Mouse (Mus musculus): ENCODE results near the gene Sox13. TPM values are rescaled to one million over a fixed set of nuclear protein-coding genes. Genes with fewer than 3 reads are reported as not detected.
"Not testable (repeated sequence)": the region's sequence is repeated elsewhere in the genome, so short reads cannot be mapped to it uniquely, and the experiment has no call there.

Gene Sox13
- polyA plus RNA-seq, 1 experiment from 2014 or later: 13.7 TPM

DNA sequence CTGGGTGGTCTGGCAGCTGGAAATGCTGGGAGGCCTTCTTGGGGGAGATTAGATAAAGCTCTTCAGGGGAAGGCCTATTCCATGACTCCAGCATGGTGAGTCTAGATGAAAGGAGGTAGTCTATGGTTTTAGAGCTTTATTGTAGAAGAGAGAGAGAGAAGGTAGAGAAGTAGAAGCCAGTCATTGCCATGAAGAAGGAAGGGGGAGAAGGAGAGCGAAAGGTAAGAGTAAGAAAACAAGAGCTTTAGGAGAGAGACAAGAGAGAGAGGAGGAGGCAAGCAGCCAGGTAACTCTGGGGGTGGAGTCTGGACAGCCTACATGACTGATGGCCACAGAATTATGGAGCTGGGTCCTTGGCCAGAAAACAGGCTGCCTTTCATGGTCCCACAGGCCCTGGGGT, 74.0 kb downstream of the Sox13 start, which contains the start of gene Ren1:
Gene Ren1, plus strand, starts transcription at position 301 of the 400 bp plus-strand sequence.
- H3K36me3 ChIP-seq (ENCODE audit: insufficient read depth, low read length): no peaks in the 10 kb centered on the region
- H3K9me3 ChIP-seq (replicated peaks; ENCODE audit: low read length): no peaks in the 10 kb centered on the region
- peak; percentile 19 for DNase-seq (ENCODE audit: low spot score)
- 93% methylated on average over 1 of the region's 1 CpGs for WGBS
- no peak within 1 kb of the TSS for H3K4me3 ChIP-seq (replicated peaks; ENCODE audit: low read depth, low read length)
- no peak for ATAC-seq (replicated peaks; ENCODE audit: low FRiP score, low read depth)
- H3K4me1 ChIP-seq (replicated peaks; ENCODE audit: insufficient read depth, low read length): no peaks in the 10 kb centered on the region
- no peaks in the 10 kb centered on the region for H3K27me3 ChIP-seq (ENCODE audit: insufficient read depth, low read length)
- H3K9ac ChIP-seq (ENCODE audit: low read depth, low read length): peak within 1 kb of the TSS; percentile 24; the same call in 1 of the 2 replicates
- no peak within 1 kb of the TSS for H3K27ac ChIP-seq
- TF ChIP-seq CTCF (IDR thresholded peaks at IDR 0.05; ENCODE audit: low read depth): no peak
- H3K4me2 ChIP-seq (ENCODE audit: low read length): no peak within 1 kb of the TSS

DNA sequence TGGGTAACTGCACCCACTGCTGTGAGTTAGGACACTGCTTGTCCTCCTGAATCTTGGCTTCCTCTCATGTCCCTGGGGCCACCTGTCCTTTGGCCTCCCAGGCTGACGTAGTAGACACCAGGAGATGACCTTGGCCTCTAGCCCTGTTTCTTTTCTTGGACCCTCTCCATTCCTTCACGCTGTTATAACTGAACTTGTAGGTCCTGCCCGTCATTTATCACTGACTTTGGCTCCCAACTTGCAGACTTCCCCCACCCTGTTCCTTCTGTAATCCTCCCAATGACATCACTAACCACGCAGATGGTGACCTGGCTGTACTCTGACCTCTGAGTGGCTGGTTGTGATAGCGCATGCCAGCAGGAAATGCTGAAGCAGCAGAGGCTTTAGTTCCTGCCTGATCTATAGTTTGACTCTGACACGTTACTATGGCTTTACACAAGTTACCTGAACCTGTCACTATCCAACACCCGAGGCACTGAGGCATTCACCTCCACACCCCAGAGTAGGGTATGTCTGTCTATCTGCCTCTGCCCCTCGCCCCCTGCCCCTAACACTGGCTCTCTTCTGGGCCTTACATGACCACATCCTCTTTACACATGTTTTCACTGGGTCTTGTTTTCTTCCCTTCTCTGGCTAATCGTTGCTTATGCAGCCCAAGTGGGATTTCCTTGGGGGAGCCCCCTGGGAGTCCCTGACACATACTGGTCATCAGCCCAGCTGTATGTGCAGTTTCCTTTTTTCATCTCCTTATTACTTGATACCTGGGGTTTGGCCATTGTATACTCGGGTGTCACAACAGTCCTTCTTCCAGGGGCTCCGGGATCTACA, 76.3 kb downstream of the Sox13 start:
- WGBS: 48% methylated on average over 11 of the region's 11 CpGs
- DNase-seq (ENCODE audit: low spot score): peak; percentile 22
- no peak overlapping the region for H3K9ac ChIP-seq (ENCODE audit: low read depth, low read length)
- H3K36me3 ChIP-seq (ENCODE audit: insufficient read depth, low read length): no peaks in the 10 kb centered on the region
- no peak for TF ChIP-seq CTCF (IDR thresholded peaks at IDR 0.05; ENCODE audit: low read depth)
- H3K4me1 ChIP-seq (replicated peaks; ENCODE audit: insufficient read depth, low read length): no peaks in the 10 kb centered on the region
- H3K4me3 ChIP-seq (replicated peaks; ENCODE audit: low read depth, low read length): no peak overlapping the region
- H3K27ac ChIP-seq: no peak overlapping the region
- no peaks in the 10 kb centered on the region for H3K27me3 ChIP-seq (ENCODE audit: insufficient read depth, low read length)
- H3K4me2 ChIP-seq (ENCODE audit: low read length): no peak overlapping the region
- H3K9me3 ChIP-seq (replicated peaks; ENCODE audit: low read length): no peaks in the 10 kb centered on the region
- no peak for ATAC-seq (replicated peaks; ENCODE audit: low FRiP score, low read depth)

DNA sequence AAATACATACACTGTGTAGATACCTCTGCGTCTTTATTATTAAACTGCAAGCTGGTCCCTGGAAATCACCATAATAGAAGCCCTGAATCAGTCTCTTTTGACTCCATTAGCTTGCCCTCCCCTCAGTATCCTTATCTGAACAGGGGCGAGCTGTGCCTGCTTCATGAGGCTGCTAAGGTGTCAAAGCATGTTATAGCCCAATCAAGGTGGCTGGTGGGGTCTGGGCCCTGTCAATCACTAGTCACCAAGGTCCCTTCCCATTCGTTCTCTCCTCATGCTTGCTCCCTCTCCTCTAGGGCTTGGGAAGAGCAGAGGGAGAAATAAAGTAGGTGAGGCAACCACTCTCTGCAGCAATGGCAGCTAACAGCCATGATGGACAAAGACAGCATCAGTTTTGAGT, 77.0 kb downstream of the Sox13 start:
- H3K9me3 ChIP-seq (replicated peaks; ENCODE audit: low read length): no peaks in the 10 kb centered on the region
- 71% methylated on average over 3 of the region's 3 CpGs for WGBS
- no peak overlapping the region for H3K27ac ChIP-seq
- ATAC-seq (replicated peaks; ENCODE audit: low FRiP score, low read depth): no peak
- no peak for TF ChIP-seq CTCF (IDR thresholded peaks at IDR 0.05; ENCODE audit: low read depth)
- no peak overlapping the region for H3K4me3 ChIP-seq (replicated peaks; ENCODE audit: low read depth, low read length)
- no peaks in the 10 kb centered on the region for H3K36me3 ChIP-seq (ENCODE audit: insufficient read depth, low read length)
- H3K4me1 ChIP-seq (replicated peaks; ENCODE audit: insufficient read depth, low read length): no peaks in the 10 kb centered on the region
- H3K27me3 ChIP-seq (ENCODE audit: insufficient read depth, low read length): no peaks in the 10 kb centered on the region
- no peak overlapping the region for H3K4me2 ChIP-seq (ENCODE audit: low read length)
- no peak for DNase-seq (ENCODE audit: low spot score)
- no peak overlapping the region for H3K9ac ChIP-seq (ENCODE audit: low read depth, low read length)

DNA sequence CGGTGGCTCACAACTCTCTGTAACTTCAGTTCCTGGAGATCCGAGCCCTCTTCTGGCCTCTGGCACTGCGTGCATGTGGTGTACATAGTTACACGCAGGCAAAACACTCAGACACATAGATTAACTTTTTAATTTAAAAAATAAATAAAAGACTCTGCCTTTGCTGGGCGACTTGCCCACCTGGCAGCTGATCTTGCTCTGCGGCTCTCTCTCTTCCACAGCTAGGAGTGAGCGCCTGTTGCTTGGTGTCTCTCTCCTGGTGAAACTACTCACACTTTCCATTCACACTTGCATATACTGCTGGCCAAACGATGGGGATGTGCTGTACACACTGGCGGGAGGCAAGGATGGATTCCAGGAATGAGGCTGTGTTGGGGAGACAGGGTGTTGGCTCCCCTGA, 77.6 kb downstream of the Sox13 start:
- H3K9me3 ChIP-seq (replicated peaks; ENCODE audit: low read length): no peaks in the 10 kb centered on the region
- no peak overlapping the region for H3K9ac ChIP-seq (ENCODE audit: low read depth, low read length)
- no peak overlapping the region for H3K27ac ChIP-seq
- ATAC-seq (replicated peaks; ENCODE audit: low FRiP score, low read depth) (no peak), DNase-seq (ENCODE audit: low spot score) (no peak)
- no peaks in the 10 kb centered on the region for H3K36me3 ChIP-seq (ENCODE audit: insufficient read depth, low read length)
- no peaks in the 10 kb centered on the region for H3K4me1 ChIP-seq (replicated peaks; ENCODE audit: insufficient read depth, low read length)
- no peaks in the 10 kb centered on the region for H3K27me3 ChIP-seq (ENCODE audit: insufficient read depth, low read length)
- 82% methylated on average over 9 of the region's 9 CpGs for WGBS
- H3K4me2 ChIP-seq (ENCODE audit: low read length): no peak overlapping the region
- no peak for TF ChIP-seq CTCF (IDR thresholded peaks at IDR 0.05; ENCODE audit: low read depth)
- H3K4me3 ChIP-seq (replicated peaks; ENCODE audit: low read depth, low read length): no peak overlapping the region

DNA sequence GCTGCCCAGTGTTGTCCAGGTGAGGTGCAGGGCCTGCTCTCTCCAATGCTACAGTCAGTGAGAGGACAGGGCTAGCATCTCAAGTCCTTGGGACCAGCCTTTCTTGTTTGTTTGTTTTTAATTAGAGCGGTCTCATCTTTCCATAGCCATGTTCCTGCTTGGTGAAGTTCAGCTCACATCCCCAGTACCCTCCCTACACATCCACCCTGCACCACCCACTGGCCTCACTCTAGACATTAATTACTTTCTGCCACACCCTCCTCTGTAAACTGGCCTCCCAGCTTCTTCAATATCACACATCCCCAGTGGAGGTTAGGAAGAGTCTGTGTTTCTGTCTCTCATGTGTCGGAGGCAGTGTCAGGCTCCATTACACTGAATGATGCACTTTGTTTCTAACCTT, 79.8 kb downstream of the Sox13 start:
- no peak overlapping the region for H3K9ac ChIP-seq (ENCODE audit: low read depth, low read length)
- H3K27ac ChIP-seq: no peak overlapping the region
- H3K4me3 ChIP-seq (replicated peaks; ENCODE audit: low read depth, low read length): no peak overlapping the region
- no peaks in the 10 kb centered on the region for H3K4me1 ChIP-seq (replicated peaks; ENCODE audit: insufficient read depth, low read length)
- DNase-seq (ENCODE audit: low spot score) (peak; percentile 44), ATAC-seq (replicated peaks; ENCODE audit: low FRiP score, low read depth) (0 out of 2 replicates have a peak, but pooled peaks have one; percentile 36)
- H3K27me3 ChIP-seq (ENCODE audit: insufficient read depth, low read length): no peaks in the 10 kb centered on the region
- H3K4me2 ChIP-seq (ENCODE audit: low read length): no peak overlapping the region
- no peaks in the 10 kb centered on the region for H3K9me3 ChIP-seq (replicated peaks; ENCODE audit: low read length)
- TF ChIP-seq CTCF (IDR thresholded peaks at IDR 0.05; ENCODE audit: low read depth): no peak
- no peaks in the 10 kb centered on the region for H3K36me3 ChIP-seq (ENCODE audit: insufficient read depth, low read length)
- 73% methylated on average over 2 of the region's 2 CpGs for WGBS

DNA sequence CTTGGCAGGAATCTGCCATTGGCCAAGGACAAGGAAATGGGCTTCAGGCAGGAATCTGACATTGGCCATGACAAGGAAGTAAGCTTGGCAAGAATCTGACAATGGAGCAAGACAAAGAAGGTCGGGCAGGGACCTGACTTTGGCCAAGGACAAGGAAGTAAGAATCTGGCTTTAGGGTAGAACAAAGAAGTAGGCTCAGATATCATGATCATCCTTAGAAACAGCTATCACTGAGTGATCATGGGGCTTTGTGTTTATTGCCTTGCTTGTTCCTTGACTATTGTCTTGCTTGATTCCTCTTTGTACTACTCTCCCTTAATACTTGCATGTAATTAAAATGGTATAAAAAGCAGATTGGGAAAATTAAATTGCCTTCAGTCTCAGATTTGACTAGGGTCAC, 83.8 kb downstream of the Sox13 start:
- not testable (repeated sequence) for H3K27me3 ChIP-seq (ENCODE audit: insufficient read depth, low read length); H3K9me3 ChIP-seq (replicated peaks; ENCODE audit: low read length); H3K4me3 ChIP-seq (replicated peaks; ENCODE audit: low read depth, low read length); DNase-seq (ENCODE audit: low spot score); H3K4me2 ChIP-seq (ENCODE audit: low read length); H3K4me1 ChIP-seq (replicated peaks; ENCODE audit: insufficient read depth, low read length); H3K36me3 ChIP-seq (ENCODE audit: insufficient read depth, low read length); ATAC-seq (replicated peaks; ENCODE audit: low FRiP score, low read depth); H3K9ac ChIP-seq (ENCODE audit: low read depth, low read length); H3K27ac ChIP-seq
- WGBS: 83% methylated on average over 1 of the region's 1 CpGs

Measured in kidney, postnatal 0 days (tissue).